Mouse (Mus musculus) cortical plate, adult 2 months (tissue): Measurements from ENCODE around the gene Zfp605.

Experiments used
- CTCF ChIP-seq: fragments of 200-500 bp; IDR thresholded peaks from 2 replicates; pipeline ENCODE4 v1.5.1; 2011; ENCODE audit warnings: mild to moderate bottlenecking, control low read depth, low read length; ENCODE audit not compliant: insufficient read depth; ENCODE audit errors: extremely low read depth
- POLR2A ChIP-seq: fragments of 200-500 bp; IDR thresholded peaks from 2 replicates; pipeline ENCODE4 v1.6.1; 2011; ENCODE audit warnings: mild to moderate bottlenecking, low read length, control low read depth; ENCODE audit not compliant: insufficient read depth; ENCODE audit errors: extremely low read depth

DNA sequence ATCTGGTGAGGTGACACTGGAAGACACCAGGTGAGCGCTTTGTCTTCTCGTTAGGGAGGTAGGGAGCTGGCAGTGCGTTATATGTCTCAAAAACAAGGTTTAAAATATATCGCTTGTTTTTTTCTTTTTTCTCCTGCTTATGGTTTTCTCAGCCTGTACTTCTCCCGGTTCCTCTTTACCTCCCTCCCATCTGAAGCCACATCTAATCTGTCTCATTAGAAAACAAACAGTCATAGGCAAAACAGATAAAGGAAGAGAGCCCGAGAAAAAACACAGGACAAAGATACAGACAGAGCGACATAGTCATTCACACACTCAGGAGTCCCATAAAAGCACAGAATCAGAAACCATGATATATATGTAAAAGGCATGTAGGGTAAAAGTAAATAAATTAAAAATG is 30.5 kb downstream of the Zfp605 start:
- TF ChIP-seq CTCF (no peak), POLR2A (no peak)
